Mouse (Mus musculus): ENCODE measurements around the gene Mepce. TPM values are rescaled to one million over a fixed set of nuclear protein-coding genes. Genes with fewer than 3 reads are reported as not detected.
A peak's percentile ranks its signal among the peaks of the same experiment; 100 is the strongest.

The Mepce gene
- polyA plus RNA-seq, 1 experiment from 2014 or later, result 14.4 TPM

DNA sequence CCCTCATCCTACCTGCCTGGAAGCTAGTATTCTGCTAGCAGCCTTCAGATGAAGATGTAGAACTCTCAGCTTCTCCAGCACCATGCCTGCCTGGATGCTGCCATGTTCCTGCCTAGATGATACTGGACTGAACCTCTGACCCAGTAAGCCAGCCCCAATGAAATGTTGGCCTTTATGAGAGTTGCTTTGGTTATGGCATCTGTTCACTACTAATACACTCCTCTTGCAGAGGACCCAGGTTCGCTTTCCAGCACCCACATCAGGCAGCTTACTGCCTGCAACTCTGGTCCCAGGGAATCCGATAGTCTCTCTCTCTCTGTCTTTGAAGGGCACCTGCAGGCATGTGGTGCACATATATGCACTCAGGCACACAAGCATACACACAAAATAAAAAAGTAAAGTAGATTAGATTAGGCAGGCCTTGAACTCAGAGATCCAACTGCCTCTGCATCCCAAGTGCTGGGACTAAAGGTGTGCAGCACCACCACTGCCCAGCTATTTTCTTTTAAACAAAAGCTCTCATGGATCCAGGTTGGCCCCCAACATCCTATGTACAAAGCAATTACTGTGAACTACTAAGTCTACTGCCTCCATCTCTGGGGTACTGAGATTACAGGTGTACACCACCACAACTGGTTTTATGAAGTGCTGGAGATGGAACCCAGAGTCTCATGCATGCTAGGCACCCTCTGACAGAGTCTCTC is 11.7 kb downstream of the Mepce start:
- no peak overlapping the region for H3K27ac ChIP-seq (replicated peaks; ENCODE audit: low read depth, low read length)
- H3K9me3 ChIP-seq (ENCODE audit: control insufficient read depth, low read length), result no peaks in the 10 kb centered on the region
- DNase-seq (no peak), ATAC-seq (ENCODE audit: low FRiP score, low TSS enrichment) (no peak)
- H3K4me3 ChIP-seq (replicated peaks; ENCODE audit: low read depth, low read length), result no peak overlapping the region
- WGBS, result 91% methylated on average over 2 of the region's 2 CpGs
- H3K4me2 ChIP-seq (ENCODE audit: low read length), result no peak overlapping the region
- 0 out of 2 replicates have a peak overlapping the region, but pooled peaks have one; percentile 9 for H3K9ac ChIP-seq (replicated peaks; ENCODE audit: low read length)
- H3K36me3 ChIP-seq (ENCODE audit: control insufficient read depth, insufficient read depth, low read length), result peaks cover 9% of the 10 kb centered on the region
- no peaks in the 10 kb centered on the region for H3K27me3 ChIP-seq (ENCODE audit: control insufficient read depth, insufficient read depth, low read length)
- H3K4me1 ChIP-seq (ENCODE audit: control insufficient read depth, insufficient read depth, low read length), result peaks cover 9% of the 10 kb centered on the region; the same call in 1 of the 2 replicates

DNA sequence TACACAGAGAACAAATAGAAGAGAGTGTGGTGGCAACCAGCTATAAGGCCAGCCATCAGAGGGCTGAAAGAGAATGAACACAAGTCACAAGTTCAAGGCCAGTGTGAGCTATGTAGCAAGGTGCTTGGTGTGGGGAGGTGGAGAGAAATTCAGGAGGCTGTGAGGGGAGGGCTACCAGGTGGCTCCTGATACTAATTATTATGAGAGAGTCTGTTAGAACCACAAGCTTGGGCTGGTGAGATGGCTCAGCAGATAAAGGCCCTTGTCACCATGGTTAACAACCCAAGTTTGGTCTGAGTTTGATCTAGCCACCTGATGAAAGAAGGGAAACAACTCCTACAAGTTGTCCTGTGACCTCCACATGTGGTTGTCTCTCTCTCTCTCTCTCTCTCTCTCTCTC is 14.7 kb downstream of the Mepce start:
- Histone ChIP-seq H3K4me2 (ENCODE audit: low read length) (no peak overlapping the region), H3K4me1 (ENCODE audit: control insufficient read depth, insufficient read depth, low read length) (peaks cover 5% of the 10 kb centered on the region; the same call in 1 of the 2 replicates), H3K9ac (replicated peaks; ENCODE audit: low read length) (no peak overlapping the region), H3K27me3 (ENCODE audit: control insufficient read depth, insufficient read depth, low read length) (no peaks in the 10 kb centered on the region), H3K9me3 (ENCODE audit: control insufficient read depth, low read length) (no peaks in the 10 kb centered on the region), H3K27ac (replicated peaks; ENCODE audit: low read depth, low read length) (no peak overlapping the region), H3K36me3 (ENCODE audit: control insufficient read depth, insufficient read depth, low read length) (no peaks in the 10 kb centered on the region), H3K4me3 (replicated peaks; ENCODE audit: low read depth, low read length) (no peak overlapping the region)
- ATAC-seq (ENCODE audit: low FRiP score, low TSS enrichment) (no peak), DNase-seq (no peak)

DNA sequence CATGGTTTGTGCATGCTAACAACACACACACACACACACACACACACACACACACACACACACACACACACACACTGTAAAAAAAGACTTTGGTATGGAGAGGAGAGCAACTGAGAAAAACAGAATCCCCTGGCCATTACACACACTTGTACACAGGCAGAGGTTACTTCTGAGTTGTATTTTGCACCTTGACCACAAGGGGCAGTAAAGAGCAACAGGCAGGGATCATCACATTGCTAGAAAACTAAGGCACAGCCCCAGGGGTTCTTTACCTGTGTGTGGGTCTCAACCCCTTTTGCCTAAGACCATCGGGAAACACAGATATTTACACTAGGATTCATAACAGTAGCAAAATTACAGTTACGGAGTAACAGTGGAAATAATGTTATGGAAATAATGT is 16.7 kb downstream of the Mepce start:
- WGBS, result 48% methylated on average over 2 of the region's 2 CpGs
- no peak overlapping the region for H3K27ac ChIP-seq (replicated peaks; ENCODE audit: low read depth, low read length)

DNA sequence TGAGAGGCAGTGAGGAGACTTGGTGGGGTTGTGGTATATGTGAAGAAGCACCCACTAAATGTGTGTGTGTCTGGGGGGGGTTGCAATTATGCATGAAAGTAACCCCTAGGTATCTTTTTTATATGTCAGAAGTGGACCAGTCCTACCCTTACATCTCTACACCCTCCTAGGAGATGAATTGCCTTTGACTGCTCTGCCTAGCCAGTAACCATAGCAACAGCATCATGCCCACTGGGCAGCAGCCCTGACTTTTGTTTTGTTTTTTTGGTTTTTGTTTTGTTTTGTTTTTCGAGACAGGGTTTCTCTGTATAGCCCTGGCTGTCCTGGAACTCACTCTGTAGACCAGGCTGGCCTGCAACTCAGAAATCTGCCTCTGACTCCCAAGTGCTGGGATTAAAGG is 19.0 kb downstream of the Mepce start:
- peak overlapping the region; percentile 66 for H3K27ac ChIP-seq (replicated peaks; ENCODE audit: low read depth, low read length)

More for the DNA sequence above, 16.7 kb downstream of the Mepce start:
- H3K36me3 ChIP-seq (ENCODE audit: control insufficient read depth, insufficient read depth, low read length), result no peaks in the 10 kb centered on the region
- DNase-seq (peak; percentile 81), ATAC-seq (ENCODE audit: low FRiP score, low TSS enrichment) (no peak)
- no peak overlapping the region for H3K4me2 ChIP-seq (ENCODE audit: low read length)
- H3K27me3 ChIP-seq (ENCODE audit: control insufficient read depth, insufficient read depth, low read length), result no peaks in the 10 kb centered on the region
- H3K9me3 ChIP-seq (ENCODE audit: control insufficient read depth, low read length), result no peaks in the 10 kb centered on the region
- peaks cover 5% of the 10 kb centered on the region; the same call in 1 of the 2 replicates for H3K4me1 ChIP-seq (ENCODE audit: control insufficient read depth, insufficient read depth, low read length)
- H3K4me3 ChIP-seq (replicated peaks; ENCODE audit: low read depth, low read length), result no peak overlapping the region
- no peak overlapping the region for H3K9ac ChIP-seq (replicated peaks; ENCODE audit: low read length)

DNA sequence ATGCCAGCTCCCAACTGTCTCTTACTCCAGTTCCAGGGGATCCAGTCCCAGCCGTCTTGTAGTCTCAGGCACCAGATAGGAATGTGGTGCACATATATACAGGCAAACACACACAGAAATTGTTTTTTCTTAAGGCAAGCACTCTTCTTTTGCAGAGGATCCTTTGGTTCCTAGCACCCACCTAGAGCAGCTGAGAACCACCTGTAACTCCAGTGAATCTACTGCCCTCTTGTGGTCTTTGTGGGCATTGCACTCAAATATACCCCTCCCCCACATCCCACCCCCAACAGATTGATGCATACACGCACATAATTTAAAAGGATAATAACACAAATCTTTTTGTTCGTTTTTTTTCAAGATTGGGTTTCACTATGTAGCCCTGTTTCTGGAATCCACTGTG is 21.2 kb downstream of the Mepce start:
- H3K4me3 ChIP-seq (replicated peaks; ENCODE audit: low read depth, low read length), result no peak overlapping the region
- no peaks in the 10 kb centered on the region for H3K9me3 ChIP-seq (ENCODE audit: control insufficient read depth, low read length)
- no peak overlapping the region for H3K9ac ChIP-seq (replicated peaks; ENCODE audit: low read length)
- 58% methylated on average over 3 of the region's 3 CpGs for WGBS
- no peaks in the 10 kb centered on the region for H3K27me3 ChIP-seq (ENCODE audit: control insufficient read depth, insufficient read depth, low read length)
- peak; percentile 47 for DNase-seq
- no peak overlapping the region for H3K4me2 ChIP-seq (ENCODE audit: low read length)
- peaks cover 5% of the 10 kb centered on the region; the same call in 1 of the 2 replicates for H3K4me1 ChIP-seq (ENCODE audit: control insufficient read depth, insufficient read depth, low read length)
- no peak for ATAC-seq (ENCODE audit: low FRiP score, low TSS enrichment)
- H3K36me3 ChIP-seq (ENCODE audit: control insufficient read depth, insufficient read depth, low read length), result no peaks in the 10 kb centered on the region
- H3K27ac ChIP-seq (replicated peaks; ENCODE audit: low read depth, low read length), result no peak overlapping the region

More for the DNA sequence above, 19.0 kb downstream of the Mepce start:
- H3K9ac ChIP-seq (replicated peaks; ENCODE audit: low read length), result no peak overlapping the region
- H3K4me1 ChIP-seq (ENCODE audit: control insufficient read depth, insufficient read depth, low read length), result peaks cover 5% of the 10 kb centered on the region; the same call in 1 of the 2 replicates
- peak; percentile 58 for DNase-seq
- 6% methylated on average over 1 of the region's 1 CpGs for WGBS
- no peak for ATAC-seq (ENCODE audit: low FRiP score, low TSS enrichment)
- H3K9me3 ChIP-seq (ENCODE audit: control insufficient read depth, low read length), result no peaks in the 10 kb centered on the region
- no peak overlapping the region for H3K4me3 ChIP-seq (replicated peaks; ENCODE audit: low read depth, low read length)
- H3K4me2 ChIP-seq (ENCODE audit: low read length), result no peak overlapping the region
- no peaks in the 10 kb centered on the region for H3K36me3 ChIP-seq (ENCODE audit: control insufficient read depth, insufficient read depth, low read length)
- H3K27me3 ChIP-seq (ENCODE audit: control insufficient read depth, insufficient read depth, low read length), result no peaks in the 10 kb centered on the region

DNA sequence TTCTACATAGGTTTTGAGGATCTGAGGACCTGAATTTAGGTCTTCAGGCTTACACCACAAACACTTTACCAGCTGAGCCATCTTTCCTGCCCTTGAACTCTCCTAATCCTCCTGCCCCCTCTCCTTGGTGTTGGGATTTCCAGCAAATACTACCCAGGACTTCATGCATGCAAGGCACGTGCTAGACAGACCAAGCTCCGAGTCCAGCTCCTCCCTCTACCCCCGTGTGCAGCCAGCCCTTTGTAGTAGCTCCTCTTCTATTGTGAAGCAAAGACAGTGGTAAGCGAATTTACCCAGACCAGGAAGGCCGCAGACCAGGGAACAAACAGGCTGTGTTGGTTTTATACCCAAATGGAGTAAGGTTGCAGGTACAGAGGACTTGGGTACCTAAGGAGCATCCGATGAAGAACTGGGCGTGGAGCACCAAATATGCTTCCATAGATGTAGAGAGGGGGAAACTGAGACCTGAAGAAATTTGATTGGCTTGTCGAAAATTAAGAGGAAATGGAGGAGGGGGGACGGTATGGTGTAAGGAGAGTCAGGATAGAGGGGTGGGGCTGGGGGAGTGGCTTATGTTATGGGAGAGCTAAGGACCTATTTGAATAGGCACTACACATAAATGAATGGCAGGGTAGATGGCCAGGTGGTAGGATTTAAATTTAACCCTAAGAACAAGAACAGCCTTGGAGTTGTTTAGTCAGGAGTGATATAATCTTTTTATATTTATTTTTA is 22.7 kb downstream of the Mepce start:
- Histone ChIP-seq H3K36me3 (ENCODE audit: control insufficient read depth, insufficient read depth, low read length) (no peaks in the 10 kb centered on the region), H3K27me3 (ENCODE audit: control insufficient read depth, insufficient read depth, low read length) (no peaks in the 10 kb centered on the region), H3K27ac (replicated peaks; ENCODE audit: low read depth, low read length) (no peak overlapping the region), H3K4me1 (ENCODE audit: control insufficient read depth, insufficient read depth, low read length) (peaks cover 7% of the 10 kb centered on the region), H3K4me3 (replicated peaks; ENCODE audit: low read depth, low read length) (no peak overlapping the region), H3K9me3 (ENCODE audit: control insufficient read depth, low read length) (no peaks in the 10 kb centered on the region), H3K9ac (replicated peaks; ENCODE audit: low read length) (no peak overlapping the region), H3K4me2 (ENCODE audit: low read length) (no peak overlapping the region)
- 40% methylated on average over 9 of the region's 9 CpGs for WGBS
- DNase-seq (no peak), ATAC-seq (ENCODE audit: low FRiP score, low TSS enrichment) (no peak)

DNA sequence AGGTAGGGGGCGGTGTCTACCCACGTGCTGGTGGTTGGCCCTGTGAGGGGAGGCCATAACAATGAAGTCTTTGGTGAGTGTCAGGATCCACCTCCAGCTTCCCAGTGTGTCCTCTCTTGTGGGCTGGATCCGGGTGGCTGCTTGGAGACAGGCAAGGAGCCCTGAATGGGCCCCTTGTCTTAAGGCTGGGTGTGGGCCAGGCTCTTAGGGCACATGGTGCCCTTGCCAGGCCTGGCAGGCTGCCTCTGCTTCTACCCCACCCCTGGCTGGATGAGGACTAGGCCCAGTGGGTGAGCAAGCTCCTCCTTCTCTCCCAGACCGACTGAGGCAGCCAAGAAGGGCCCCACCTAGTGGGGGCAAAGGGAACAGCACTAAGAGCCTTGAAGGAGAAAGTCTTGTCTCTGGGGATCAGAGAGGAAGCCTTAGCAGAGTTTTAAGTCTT is 27.5 kb downstream of the Mepce start:
- peak overlapping the region; percentile 57 for H3K27ac ChIP-seq (replicated peaks; ENCODE audit: low read depth, low read length)
- no peak overlapping the region for H3K9ac ChIP-seq (replicated peaks; ENCODE audit: low read length)
- peak; percentile 84 for DNase-seq
- ATAC-seq (ENCODE audit: low FRiP score, low TSS enrichment), result peak; percentile 74
- H3K27me3 ChIP-seq (ENCODE audit: control insufficient read depth, insufficient read depth, low read length), result no peaks in the 10 kb centered on the region
- H3K4me1 ChIP-seq (ENCODE audit: control insufficient read depth, insufficient read depth, low read length), result peaks cover 2% of the 10 kb centered on the region; the same call in 1 of the 2 replicates
- no peak overlapping the region for H3K4me3 ChIP-seq (replicated peaks; ENCODE audit: low read depth, low read length)
- no peaks in the 10 kb centered on the region for H3K9me3 ChIP-seq (ENCODE audit: control insufficient read depth, low read length)
- WGBS, result 17% methylated on average over 4 of the region's 4 CpGs
- no peak overlapping the region for H3K4me2 ChIP-seq (ENCODE audit: low read length)
- peaks cover 5% of the 10 kb centered on the region; the same call in 1 of the 2 replicates for H3K36me3 ChIP-seq (ENCODE audit: control insufficient read depth, insufficient read depth, low read length)

DNA sequence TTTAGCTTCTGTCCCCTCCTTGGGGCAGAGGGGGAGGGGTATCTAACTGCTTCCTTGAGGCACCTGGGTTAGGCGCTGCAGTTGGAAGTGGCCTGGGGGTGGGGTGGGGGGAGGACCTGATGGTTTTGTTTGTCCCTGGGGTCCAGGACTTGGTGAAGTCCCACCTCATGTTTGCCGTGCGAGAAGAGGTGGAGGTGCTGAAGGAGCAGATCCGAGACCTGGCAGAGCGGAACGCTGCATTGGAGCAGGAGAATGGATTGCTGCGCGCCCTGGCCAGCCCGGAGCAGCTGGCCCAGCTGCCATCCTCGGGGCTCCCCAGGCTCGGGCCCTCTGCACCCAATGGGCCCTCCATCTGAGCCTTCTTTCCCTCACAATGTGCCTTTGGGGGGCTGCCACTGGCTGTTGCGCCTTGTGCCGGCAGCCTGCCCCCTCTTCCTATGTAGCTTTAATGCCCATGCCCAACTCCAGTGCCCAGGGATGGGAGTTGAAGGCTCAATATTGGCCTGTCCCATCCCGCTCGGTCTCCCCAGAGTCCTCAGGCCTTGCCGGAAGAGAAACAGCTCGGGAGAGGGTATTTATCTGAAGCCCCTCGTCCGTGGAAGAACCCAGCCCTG is 28.4 kb downstream of the Mepce start:
- peak overlapping the region; percentile 57 for H3K27ac ChIP-seq (replicated peaks; ENCODE audit: low read depth, low read length)
- peaks cover 2% of the 10 kb centered on the region; the same call in 1 of the 2 replicates for H3K4me1 ChIP-seq (ENCODE audit: control insufficient read depth, insufficient read depth, low read length)
- no peak overlapping the region for H3K4me3 ChIP-seq (replicated peaks; ENCODE audit: low read depth, low read length)
- H3K9ac ChIP-seq (replicated peaks; ENCODE audit: low read length), result no peak overlapping the region; the same call in 1 of the 2 replicates
- WGBS, result 92% methylated on average over 19 of the region's 19 CpGs
- H3K9me3 ChIP-seq (ENCODE audit: control insufficient read depth, low read length), result no peaks in the 10 kb centered on the region
- no peak for DNase-seq
- ATAC-seq (ENCODE audit: low FRiP score, low TSS enrichment), result no peak
- peaks cover 7% of the 10 kb centered on the region for H3K36me3 ChIP-seq (ENCODE audit: control insufficient read depth, insufficient read depth, low read length)
- H3K4me2 ChIP-seq (ENCODE audit: low read length), result no peak overlapping the region
- H3K27me3 ChIP-seq (ENCODE audit: control insufficient read depth, insufficient read depth, low read length), result no peaks in the 10 kb centered on the region
